Mouse (Mus musculus): ENCODE results near the gene Zfp341.

DNA sequence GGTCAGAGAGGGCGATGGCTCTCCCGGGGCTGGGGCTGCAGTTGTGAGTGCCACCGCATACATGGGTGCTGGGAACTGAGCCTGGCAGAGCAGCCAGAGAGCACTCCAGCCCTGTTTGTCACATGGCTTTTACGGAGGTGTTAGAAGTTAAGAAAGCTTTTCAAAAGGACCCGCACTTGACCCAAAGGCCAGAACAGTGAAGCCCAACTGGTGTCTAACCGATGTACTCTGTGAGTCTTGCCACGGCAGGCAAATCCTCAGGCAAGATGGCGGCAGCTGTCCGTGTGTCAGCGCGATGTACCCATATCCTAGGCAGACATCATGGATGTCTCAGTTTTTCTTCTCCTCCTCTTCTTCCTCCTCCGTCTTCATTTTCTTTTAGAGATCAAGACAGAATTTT lies 41.9 kb downstream of the Zfp341 start:
- no peak for TF ChIP-seq CTCF (IDR thresholded peaks at IDR 0.05; ENCODE audit: low read depth)
- TF ChIP-seq EP300 (IDR thresholded peaks at IDR 0.05; ENCODE audit: low read depth): no peak
